Mouse (Mus musculus) spleen, postnatal 36 days (tissue): ENCODE measurements around the gene Lrrc1.
A peak's percentile ranks its signal among the peaks of the same experiment; 100 is the strongest.

Experiments used
- DNase-seq, 2 experiments: peaks; one replicate each; pipeline ENCODE4 v3.0.0; 2022; ENCODE audit warnings: low spot score in 2 of 2, mixed read lengths in 1 of 2

Gene Lrrc1

DNA sequence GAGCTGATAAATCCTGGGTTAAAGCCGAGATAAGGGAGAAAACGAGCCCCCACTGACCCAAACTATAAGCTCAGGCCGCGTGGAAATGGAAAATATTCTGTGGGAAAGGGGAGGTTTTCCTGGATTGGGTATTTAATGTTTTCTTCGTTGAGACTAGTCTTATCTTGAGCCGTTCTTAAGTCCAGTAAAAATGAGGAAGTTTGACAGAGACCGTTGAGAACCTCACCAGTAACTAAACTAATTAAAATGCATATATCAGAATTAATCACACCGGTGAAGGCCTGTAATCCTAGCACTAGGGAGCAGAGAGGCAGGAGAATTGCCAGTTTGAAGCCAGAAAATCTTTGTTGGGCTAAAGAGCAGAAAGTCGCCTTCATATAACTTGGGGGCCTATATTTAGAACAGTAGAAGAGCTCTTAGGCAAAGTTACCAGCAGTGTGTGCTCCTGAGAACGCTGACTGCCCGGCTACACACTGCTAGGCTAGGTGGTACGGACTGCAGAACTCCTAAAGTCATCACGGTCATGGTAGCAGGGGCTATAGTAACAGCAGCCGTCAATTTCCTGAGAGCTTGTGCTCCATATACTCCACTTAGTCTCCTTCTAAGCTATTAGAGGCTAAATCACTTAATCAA is 116.4 kb downstream of the Lrrc1 start:
- no peak for DNase-seq

- no peak for DNase-seq
Observed at GRCm38 (mm10) chr9:77427292-77428114, 117.2 kb downstream of the Lrrc1 start.

GRCm38 (mm10) chr9:77426110-77426509 is 118.6 kb downstream of the Lrrc1 start:
- DNase-seq, result no peak

GRCm38 (mm10) chr9:77425553-77425952 is 119.1 kb downstream of the Lrrc1 start:
- DNase-seq, result no peak

DNA sequence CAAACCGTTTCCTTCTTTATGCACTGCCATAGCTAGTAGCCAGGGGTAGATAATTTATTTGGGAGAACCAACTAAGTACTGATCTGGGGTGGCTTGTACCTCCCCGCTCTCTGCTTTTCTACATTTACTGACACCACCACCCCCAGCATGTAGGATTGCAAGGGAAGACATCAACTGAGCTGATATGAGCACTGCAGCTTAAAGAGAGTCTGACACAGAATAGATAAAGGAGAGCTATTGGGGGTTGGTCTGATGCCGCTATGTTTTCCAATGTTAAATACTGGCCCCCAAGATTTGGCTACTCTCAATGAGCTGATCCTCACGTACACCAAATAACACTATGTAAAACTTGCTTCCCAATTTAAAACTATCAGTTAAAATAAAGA is 124.5 kb downstream of the Lrrc1 start:
- DNase-seq, result no peak

GRCm38 (mm10) chr9:77419501-77420199 is 125.0 kb downstream of the Lrrc1 start:
- no peak for DNase-seq

DNA sequence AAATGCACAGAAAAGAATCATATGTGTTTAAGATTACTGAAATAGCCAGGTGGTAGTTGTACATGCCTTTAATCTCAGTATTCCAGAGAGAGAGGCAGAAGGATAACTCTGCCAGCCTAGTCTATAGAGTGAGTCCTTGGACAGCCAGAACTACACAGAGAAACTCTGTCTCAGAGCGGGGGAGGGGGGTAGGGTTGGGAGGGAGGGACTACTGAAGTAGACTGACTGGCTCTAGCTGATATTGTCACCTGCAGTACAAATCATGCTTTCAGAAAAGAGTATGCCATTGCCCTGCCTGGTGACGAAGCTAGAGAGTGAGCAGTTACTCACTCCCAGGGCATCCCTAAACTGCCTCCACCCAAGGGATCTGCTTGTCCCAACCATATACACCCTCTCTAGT is 125.9 kb downstream of the Lrrc1 start:
- DNase-seq, result no peak

GRCm38 (mm10) chr9:77416486-77416885 is 128.2 kb downstream of the Lrrc1 start:
- DNase-seq, result no peak

DNA sequence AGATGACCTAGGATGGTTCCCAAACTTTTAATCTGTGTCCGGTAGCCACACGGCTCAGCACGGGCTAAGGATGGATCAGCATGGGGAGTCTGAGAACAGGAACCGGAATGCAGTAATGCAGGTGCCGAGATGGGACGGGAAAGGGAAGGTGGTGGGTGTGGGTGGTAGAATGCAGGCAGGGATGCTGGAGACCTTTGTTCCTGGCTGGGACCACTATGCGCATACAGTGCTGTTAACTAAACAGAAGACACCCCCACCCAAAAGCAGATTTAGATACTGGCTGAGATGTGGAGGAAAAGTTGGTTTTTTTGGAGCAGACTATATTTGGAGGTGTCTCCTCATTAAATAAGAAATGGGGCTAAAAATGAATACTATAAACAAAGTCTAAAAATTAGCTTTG is 128.7 kb downstream of the Lrrc1 start:
- no peak for DNase-seq

DNA sequence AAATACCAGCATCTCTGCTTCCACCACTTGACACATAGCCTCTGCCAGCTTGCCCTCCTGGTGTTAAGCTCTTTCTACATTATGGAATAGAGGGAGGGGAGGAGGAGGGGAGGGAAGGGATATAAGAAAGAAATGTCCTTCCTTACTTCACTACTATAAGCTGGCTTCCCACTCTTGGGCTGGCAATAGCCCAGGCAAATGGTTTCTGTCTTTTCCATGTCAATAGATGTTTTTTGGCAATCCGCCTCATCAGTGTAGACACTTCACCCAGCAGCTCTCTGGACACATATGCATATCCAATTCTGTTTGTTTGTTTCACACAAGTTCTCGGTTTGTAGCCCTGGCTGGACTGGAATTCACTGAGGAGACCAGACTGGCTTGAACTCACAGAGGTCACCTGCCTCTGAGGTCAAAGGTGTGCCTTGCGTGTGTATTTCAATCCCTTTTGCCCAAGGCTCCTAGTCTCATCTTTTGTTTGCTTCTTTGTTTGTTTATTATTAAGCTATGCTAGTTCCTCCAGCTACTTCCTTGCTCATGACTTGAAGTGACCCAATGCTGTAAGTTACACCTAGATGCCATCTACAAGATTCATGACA is 132.7 kb downstream of the Lrrc1 start:
- DNase-seq, result no peak

DNA sequence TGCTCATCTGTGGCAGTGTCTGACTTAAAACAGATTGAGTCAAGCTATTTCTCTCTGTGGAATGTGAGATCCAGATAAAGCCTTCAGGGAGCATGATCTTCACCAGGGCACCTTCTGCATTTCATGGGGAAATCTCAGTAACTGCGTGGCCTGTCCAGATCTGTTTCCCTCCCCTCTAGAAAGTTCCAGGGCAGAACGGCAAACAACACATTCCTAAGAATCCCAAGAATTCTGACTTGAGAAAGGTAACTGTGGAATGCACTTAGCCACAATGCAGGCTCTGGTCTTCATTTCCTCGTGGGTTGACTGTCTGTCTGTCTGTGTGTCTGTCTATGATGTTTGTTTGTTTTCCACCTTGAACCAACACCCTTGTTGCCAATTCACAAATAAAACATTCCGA is 133.7 kb downstream of the Lrrc1 start:
- DNase-seq, result no peak

- no peak for DNase-seq
Observed at GRCm38 (mm10) chr9:77410524-77410923, 134.1 kb downstream of the Lrrc1 start.

GRCm38 (mm10) chr9:77408053-77408603 is 136.5 kb downstream of the Lrrc1 start:
- no peak for DNase-seq

GRCm38 (mm10) chr9:77406906-77407305 is 137.8 kb downstream of the Lrrc1 start:
- peak in 1 of 2 experiments; percentile 15 for DNase-seq

DNA sequence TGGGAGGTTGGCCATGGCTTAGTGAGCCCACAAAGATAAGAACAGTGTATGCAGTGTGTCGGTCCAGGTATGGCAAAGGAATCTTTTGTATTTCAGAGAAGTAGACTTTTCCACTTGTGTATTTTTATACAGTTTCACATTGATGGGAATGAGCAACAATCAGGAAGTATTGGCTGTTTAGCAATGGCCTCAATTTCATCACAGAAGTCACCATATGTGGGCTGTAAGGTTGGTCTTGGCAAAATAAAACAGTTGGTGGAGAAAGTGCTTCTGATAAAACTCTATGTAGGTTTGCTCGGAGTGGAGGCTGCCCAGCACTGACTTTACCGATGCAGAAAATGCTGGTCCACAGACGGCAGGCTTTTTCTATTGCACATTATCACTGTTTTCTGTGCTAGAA is 140.2 kb downstream of the Lrrc1 start:
- DNase-seq, result no peak

DNA sequence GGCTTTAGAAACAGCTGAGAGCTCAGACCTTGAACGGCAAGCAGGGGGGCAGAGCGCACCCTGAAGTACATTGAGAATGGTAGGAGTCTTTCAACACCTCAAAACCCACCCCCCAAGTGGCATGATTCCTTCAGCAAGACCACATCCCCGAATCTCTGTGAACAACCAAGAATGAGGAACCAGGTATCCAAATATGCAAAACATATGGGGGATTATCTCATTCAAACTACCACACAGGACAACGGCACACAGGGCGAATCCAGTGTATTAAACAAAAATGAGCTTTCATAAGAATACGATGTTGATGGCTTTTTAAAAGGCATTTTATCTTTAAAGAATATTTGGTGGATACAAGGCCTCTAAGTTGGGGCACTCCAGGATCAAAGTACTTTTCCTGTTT is 140.7 kb downstream of the Lrrc1 start:
- no peak for DNase-seq

GRCm38 (mm10) chr9:77402971-77403370 is 141.7 kb downstream of the Lrrc1 start:
- DNase-seq, result no peak

DNA sequence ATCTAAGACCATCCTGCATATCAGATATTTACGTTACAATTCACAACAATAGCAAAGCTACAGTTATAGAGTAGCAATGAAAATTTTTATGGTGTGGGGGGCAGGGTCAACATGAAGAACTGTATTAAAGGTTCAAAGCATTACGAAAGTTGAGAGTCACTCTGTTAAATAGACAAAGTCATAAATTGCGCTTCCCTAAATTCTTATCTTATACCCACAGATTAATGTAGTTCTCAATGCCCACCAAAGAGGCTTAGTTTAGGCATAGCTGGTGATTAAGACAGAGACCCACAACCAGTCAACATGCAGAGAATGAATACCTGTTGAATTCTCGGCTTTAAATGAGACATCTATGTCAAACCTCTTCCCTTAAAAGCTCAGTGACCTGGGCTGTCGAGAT is 144.9 kb downstream of the Lrrc1 start:
- DNase-seq, result no peak

GRCm38 (mm10) chr9:77398856-77399631 is 145.6 kb downstream of the Lrrc1 start:
- no peak for DNase-seq

DNA sequence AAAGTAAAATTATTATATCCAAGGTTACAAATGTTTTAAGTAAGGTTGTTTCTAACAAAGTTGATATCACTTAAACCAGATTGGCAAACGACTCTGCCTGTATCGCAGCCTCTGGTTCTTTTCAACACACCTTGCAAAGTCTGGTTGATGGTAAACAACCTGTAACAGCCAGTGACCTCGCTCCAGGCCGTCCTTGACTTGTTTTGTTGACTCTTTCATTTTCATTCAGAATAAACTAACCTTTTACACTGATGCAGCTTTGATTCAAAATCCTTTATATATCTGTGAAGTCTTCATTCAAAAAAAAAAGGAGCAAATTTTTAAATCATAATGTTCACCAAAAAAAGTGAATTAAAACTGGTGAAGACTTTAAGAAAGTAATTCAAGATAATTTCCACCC is 147.6 kb downstream of the Lrrc1 start:
- DNase-seq, result no peak

DNA sequence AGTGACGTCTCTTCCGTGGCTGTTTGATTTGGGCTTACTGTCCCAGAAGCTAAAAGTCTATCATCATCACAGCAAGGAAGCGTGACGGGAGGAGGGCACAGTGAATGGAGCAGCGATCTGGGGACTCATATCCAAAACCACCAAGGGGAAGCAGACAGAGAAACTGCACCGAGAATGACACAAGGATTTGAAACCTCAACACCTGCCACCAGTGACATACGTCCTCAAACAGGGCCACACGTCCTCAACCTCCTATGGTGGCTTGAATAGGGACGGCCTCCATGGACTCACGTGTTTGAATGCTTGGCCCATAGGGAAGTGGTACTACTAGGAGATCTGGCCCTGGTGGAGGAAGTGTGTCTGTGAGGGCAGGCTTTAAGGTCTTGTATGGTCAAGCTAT is 153.4 kb downstream of the Lrrc1 start:
- no peak for DNase-seq
